Mouse (Mus musculus): ENCODE measurements at regions not wholly inside any gene's neighbourhood (a gene's known extent, or its start where the extent isn't known, plus 50 kb on each side); places are given as distances from the start of the nearest gene placed in this dataset.
A peak's percentile ranks its signal among the peaks of the same experiment; 100 is the strongest.

DNA sequence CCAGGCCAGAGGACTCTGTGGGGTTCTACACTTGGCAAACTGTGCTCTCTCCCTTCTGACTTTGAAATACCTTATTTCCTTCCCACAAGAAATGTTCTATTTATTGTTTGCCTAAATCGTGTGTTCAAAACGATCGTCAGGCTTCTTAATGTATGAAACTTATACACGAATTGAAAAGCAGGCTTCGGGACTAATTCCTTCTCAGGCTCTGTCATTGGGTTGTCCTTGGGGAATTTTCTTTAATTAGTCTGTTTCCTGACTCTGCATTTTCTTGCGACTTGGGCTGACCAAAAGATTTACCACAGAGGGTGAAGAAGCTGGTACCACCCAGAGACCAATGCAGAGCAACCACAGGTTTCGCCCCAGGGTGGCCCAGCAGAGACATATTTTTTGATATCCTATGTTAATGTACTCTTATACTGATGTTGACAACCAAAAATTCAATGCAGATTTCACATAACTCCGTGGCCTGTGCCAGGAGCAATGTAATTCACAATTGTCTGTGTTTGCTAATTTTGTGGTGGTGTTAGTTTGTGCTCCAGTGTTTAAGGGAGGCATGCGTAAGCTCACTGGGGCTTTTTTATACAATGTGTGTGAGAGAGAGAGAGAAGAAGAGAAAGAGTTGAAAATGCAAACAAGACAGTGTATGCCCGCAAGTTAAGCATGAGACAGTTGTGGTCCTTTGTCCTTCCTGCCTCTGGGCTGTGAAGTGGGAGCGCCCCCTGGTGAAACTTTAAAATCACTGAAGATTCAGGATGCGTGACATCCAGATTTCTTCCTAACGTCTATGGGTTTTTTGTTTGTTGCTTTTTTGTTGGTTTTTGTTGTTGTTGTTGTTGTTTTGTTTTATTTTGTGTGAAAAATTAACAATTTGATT is 452.7 kb downstream of the Sox2 start:
- peak; percentile 62 for DNase-seq (ENCODE audit: low read depth, low spot score)

DNA sequence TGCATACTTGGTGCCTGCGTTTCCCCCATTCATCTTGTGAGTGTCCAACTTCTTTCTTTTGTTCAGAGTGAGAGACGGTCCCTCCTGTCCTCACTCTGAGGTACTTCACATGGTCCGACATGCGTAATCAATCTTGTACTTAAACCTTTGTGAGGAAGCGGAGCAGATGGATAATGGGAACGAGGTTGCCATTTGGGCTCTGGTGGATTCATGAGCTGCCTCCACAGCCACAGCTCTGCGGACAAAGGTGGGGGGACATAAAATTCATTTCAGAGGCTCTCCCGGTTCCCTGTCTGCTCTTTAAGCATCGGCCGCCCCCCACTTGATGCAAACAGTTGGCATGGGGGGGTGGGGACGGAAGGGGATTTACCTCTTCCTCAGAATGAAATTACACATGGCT is 454.7 kb downstream of the Sox2 start:
- no peak for DNase-seq (ENCODE audit: low read depth, low spot score)

DNA sequence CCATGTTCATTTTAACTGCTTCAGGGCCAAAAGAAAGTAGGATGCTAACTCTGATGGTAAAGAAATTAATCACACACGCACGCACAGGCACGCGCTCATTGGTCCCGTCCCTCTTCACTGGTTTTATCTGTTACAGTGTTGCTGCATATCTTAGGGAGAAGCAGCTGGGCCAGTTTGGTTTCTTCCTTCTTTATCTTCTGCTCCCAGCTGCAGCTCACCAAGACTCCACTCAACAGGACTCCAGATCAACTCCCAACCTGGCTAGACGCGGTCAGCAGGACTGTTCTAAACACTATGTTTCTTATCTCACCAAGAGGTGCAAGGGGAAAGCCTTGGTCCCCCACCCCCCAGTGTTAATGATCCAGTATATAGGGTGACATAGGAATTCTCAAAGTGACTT is 455.9 kb downstream of the Sox2 start:
- no peak for DNase-seq (ENCODE audit: low read depth, low spot score)

- no peak for DNase-seq (ENCODE audit: low read depth, low spot score)
Observed at GRCm38 (mm10) chr3:35133477-35133876, 483.3 kb downstream of the Sox2 start.

DNA sequence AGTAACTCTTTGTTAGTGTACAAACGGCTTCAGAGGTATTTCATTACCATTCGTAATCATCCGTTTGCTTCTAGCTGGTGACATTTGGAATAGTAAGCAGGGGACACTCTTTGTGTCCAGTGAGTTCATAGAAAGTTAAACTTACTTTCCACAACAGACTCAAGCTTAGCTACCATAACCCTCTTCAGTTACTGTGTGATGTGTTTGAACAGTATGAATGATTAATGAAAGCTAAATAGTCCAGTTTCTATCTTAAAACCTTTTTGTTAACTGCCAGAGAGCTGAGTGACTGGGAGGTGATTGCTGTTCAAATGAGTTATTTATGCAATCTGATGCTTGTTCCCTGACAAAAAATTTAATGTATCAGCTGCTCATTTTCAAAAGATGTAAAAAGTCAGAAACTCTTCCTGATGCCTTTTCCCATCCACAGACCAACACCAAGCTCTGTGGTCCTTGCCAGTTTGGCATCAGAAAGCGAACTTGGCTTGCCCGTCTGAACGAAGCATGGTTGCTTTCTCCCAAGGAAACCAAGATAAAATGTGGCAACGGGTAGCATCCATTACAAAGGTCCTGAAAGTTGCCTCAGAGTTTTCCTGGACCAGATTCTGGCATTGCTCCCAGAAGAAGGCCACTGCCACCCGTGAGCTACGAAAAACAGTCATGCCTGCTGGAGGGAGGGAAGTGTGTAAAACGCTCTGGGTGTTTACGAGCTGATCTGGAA is 491.5 kb downstream of the Sox2 start:
- no peak for DNase-seq (ENCODE audit: low read depth, low spot score)

DNA sequence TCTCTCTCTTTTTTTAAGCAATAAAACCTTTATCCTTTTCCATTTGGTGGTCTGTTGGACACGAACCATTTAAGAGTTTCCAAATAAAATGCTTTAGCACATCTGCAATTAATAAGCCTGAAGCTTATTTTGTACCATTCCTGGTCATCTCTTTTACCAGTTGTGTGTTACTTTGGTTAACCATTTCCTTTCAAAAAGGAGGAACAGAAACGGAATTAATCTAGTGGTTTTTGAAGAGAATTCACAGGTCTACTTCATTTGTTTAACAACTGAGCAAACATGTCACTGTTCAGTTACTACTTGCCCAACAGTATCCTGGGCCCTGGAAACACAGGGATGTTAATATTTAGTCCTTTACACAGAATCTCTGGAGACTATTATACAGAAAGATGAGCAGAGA is 492.5 kb downstream of the Sox2 start:
- DNase-seq (ENCODE audit: low read depth, low spot score) = no peak

- no peak for DNase-seq (ENCODE audit: low read depth, low spot score)
Observed at GRCm38 (mm10) chr3:35145569-35145968, 495.4 kb downstream of the Sox2 start.

DNA sequence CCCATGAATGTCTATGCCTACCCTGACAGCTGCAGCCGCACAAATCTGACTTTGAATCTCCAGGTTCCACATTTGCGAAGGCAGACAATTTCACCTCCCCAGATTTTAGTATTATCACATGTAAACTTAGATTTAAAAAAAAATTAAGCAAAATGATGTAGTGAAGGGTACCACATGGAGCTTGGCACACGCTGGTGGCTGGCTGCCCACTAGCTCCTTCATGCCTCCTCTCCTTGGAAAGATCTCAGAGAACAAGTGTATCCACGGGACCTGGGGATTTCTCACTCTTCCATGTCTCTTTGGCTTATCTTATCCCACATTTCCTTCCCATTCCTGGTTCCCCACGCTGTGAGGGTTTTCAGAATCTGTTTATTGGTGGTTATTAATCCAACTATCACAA is 496.5 kb downstream of the Sox2 start:
- no peak for DNase-seq (ENCODE audit: low read depth, low spot score)

DNA sequence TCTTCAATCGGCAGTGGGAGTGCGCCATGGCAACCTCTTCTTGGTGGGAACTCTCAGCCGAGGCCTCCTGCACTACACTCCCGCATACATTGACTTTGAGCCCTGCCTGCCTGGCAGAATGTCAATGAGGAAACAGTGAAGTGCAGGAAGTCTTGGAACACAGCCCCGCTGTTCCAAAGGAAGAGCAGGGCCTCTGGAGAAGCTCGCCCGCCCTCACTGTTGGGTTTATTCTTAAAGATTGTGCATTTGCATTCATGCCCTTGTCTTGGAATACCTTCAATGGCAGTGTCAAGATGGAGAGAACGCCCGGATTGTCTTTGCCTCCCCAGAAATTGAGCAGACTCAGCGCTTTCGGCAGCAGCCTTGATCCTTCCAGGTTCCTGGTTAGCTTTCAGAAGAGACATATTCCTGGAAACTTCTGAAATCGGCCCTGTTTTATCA is 499.1 kb downstream of the Sox2 start:
- no peak for DNase-seq (ENCODE audit: low read depth, low spot score)

- no peak for DNase-seq (ENCODE audit: low read depth, low spot score)
Observed at GRCm38 (mm10) chr3:35152191-35152590, 502.0 kb downstream of the Sox2 start.

DNA sequence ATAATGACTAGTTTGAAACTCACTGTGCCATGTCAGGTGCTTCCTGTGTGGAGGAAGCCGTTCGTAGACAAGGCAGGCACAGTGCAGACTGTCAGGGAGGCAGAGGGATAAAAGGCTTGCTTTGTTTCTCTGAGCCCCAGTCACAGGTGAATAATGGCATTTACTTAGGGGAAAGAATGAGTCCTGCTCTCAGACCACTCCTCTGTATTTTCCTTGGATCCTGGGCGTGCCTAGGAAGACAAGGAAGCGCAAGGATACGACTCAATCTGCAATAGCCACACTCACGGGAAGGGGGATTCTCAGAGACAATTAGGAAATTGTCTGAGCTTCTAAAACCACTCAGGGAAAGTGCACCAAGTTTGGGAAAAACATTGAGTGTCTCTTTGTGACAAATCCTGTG is 504.1 kb downstream of the Sox2 start:
- DNase-seq (ENCODE audit: low read depth, low spot score) = no peak

DNA sequence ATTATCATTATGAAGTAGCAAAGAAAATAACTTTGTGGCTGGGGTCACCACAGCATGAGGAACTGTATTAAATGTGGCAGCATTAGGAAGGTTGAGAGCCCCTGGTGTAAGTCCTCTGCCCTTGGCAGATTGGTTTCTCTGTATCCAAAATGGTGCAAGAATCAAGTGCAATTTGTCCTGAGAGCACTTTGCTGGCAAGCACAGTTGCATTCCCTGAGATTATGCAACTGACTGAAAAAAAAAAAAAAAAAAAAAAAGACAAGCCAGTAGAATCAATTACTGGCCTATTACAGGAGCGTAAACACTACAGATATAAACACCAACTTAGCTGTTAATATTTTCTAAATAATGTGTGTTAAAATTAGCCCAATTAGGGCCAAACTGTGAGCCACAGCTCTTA is 518.5 kb downstream of the Sox2 start:
- DNase-seq (ENCODE audit: low read depth, low spot score) = no peak

GRCm38 (mm10) chr3:35178759-35179440 is 528.7 kb downstream of the Sox2 start:
- no peak for DNase-seq (ENCODE audit: low read depth, low spot score)

- no peak for DNase-seq (ENCODE audit: low read depth, low spot score)
Observed at GRCm38 (mm10) chr3:35208526-35208925, 545.4 kb upstream of the Atp11b start.

- no peak for DNase-seq (ENCODE audit: low read depth, low spot score)
Observed at GRCm38 (mm10) chr3:35219394-35219793, 534.5 kb upstream of the Atp11b start.

- no peak for DNase-seq (ENCODE audit: low read depth, low spot score)
Observed at GRCm38 (mm10) chr3:35221183-35221582, 532.7 kb upstream of the Atp11b start.

- DNase-seq (ENCODE audit: low read depth, low spot score) = no peak
Observed at GRCm38 (mm10) chr3:35222251-35222650, 531.7 kb upstream of the Atp11b start.

- peak; percentile 11 for DNase-seq (ENCODE audit: low read depth, low spot score)
Observed at GRCm38 (mm10) chr3:35225051-35225701, 528.7 kb upstream of the Atp11b start.

GRCm38 (mm10) chr3:35225774-35226365 is 528.0 kb upstream of the Atp11b start:
- no peak for DNase-seq (ENCODE audit: low read depth, low spot score)

DNA sequence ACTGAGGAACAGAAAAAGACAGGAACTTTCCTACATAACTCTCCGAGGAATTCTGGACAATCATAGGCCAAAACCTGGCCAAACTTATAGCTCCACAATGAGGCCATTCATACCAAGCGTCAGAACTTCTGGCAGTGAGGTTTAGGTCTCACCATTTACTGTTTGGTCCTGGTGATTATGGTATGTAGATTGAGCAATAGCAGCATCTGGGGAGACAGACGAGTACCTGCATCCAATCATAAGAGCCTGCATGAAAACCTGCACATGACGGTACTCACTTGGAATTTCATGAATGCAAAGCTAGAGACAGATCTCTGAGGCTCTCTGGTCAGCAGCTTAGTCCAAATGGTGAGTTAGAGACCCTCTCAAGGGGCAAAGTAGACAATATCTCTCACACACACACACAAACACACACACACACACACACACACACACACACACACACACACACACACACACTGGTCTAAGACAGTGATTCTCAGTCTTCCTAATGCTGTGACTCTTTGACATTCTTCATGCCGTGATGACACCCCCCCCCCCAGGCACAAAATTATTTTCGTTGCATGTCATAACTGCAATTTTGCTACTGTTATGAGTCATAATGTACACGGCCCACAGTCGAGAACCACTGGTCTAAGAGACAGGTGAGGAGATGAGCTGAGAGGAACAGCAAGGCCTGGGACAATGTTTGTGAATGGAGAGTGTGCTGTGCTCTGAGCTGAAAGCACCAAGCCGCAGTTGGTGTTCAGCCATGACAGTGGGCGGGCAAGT is 522.6 kb upstream of the Atp11b start:
- no peak for DNase-seq (ENCODE audit: low read depth, low spot score)

GRCm38 (mm10) chr3:35232487-35232886 is 521.4 kb upstream of the Atp11b start:
- DNase-seq (ENCODE audit: low read depth, low spot score) = no peak
